Mouse (Mus musculus) MEL (cell line): ENCODE results near the gene Rpl18.

Experiments used
- CHD1 ChIP-seq: IDR thresholded peaks from 2 replicates; pipeline ENCODE4 v1.6.1; 2012; ENCODE audit warnings: low read depth, mild to moderate bottlenecking, inconsistent platforms, low read length, improper control_type of control experiment
- GATA1 ChIP-seq: IDR thresholded peaks from 2 replicates; pipeline ENCODE4 v1.6.1; 2011; ENCODE audit warnings: low read depth, low read length, improper control_type of control experiment
- KAT2A ChIP-seq: conservative IDR thresholded peaks from 2 replicates; pipeline ENCODE4 v1.6.1; 2012; ENCODE audit warnings: low read depth, low read length, improper control_type of control experiment, inconsistent platforms
- MAFK ChIP-seq: IDR thresholded peaks from 2 replicates; pipeline ENCODE4 v1.6.1; 2011; ENCODE audit warnings: low read depth, mild to moderate bottlenecking, low read length, improper control_type of control experiment, borderline replicate concordance
- MAX ChIP-seq: IDR thresholded peaks from 2 replicates; pipeline ENCODE4 v1.6.1; 2011; ENCODE audit warnings: low read length, improper control_type of control experiment
- NELFE ChIP-seq: IDR thresholded peaks from 2 replicates; pipeline ENCODE4 v1.6.1; 2011; ENCODE audit warnings: low read depth, low read length, improper control_type of control experiment
- NRF1 ChIP-seq: IDR thresholded peaks from 2 replicates; pipeline ENCODE4 v1.6.1; 2014; ENCODE audit warnings: low read depth, mild to moderate bottlenecking, inconsistent platforms, low read length, improper control_type of control experiment, moderate library complexity; ENCODE audit not compliant: poor library complexity, insufficient read depth, severe bottlenecking
- POLR2A ChIP-seq, 2 experiments: IDR thresholded peaks; 2 replicates each; pipeline ENCODE4 v1.6.1; 2011 to 2012; ENCODE audit warnings: low read length in 2 of 2, mild to moderate bottlenecking in 2 of 2, control low read depth in 1 of 2, improper control_type of control experiment in 1 of 2, low read depth in 1 of 2, moderate library complexity in 1 of 2; ENCODE audit not compliant: control insufficient read depth in 1 of 2, insufficient read depth in 1 of 2, poor library complexity in 1 of 2
- POLR2AphosphoS5 ChIP-seq: IDR thresholded peaks from 2 replicates; pipeline ENCODE4 v1.6.1; 2012; ENCODE audit warnings: low read depth, borderline replicate concordance, mild to moderate bottlenecking, inconsistent platforms, low read length, moderate library complexity, mixed read lengths
- TBP ChIP-seq: IDR thresholded peaks from 2 replicates; pipeline ENCODE4 v1.8.0; 2011; ENCODE audit warnings: low read depth, low read length, improper control_type of control experiment
- ZMIZ1 ChIP-seq: IDR thresholded peaks from 2 replicates; pipeline ENCODE4 v1.6.1; 2012; ENCODE audit warnings: low read depth, mild to moderate bottlenecking, inconsistent platforms, low read length, improper control_type of control experiment, moderate library complexity

DNA sequence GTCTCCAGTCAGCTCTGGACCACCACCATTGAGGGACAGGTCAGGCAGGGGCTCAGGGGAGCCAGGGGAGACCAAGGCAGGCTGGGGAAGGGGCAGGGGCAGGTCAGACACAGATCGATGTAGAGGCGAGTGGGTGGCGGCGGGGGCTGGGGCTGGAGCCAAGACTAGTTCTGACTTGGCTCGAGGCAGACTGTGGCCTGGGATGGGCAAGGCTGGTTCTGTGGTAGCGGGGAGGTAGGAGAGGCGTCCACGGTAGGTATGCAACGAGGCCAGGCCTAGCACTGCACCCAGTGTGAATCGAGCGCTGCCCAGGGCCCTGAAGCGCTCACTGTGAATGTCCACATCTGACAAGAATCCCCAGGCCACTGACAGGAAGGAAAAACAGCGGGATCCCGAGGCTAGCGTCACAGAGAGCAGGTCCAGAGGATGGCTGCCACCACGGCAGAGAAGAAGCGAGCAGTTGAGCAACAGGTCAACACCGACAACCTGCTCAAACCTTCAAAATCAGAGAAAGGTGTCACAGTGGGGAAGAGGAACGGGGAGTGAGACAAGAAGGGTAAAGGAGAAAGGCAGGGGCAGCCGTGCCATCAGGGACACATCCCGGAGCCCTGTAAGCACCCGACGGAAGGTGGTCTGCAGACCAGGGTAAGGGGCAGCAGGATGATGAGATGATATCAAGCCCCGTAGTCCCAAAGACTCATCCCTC, 3.8 kb upstream of the Rpl18 start:
- TF ChIP-seq GATA1 = no peak
- no peak for TF ChIP-seq CHD1
- no peak for TF ChIP-seq POLR2A (IDR thresholded peaks at IDR 0.05; ENCODE audit: control insufficient read depth in 1 of 2, insufficient read depth in 1 of 2, low read depth in 1 of 2, low read length in 2 of 2, poor library complexity in 1 of 2)
- no peak for TF ChIP-seq NELFE
- TF ChIP-seq POLR2AphosphoS5 = no peak
- no peak for TF ChIP-seq ZMIZ1
- TF ChIP-seq KAT2A = no peak
- TF ChIP-seq MAFK = no peak
- no peak for TF ChIP-seq MAX
- TF ChIP-seq TBP = no peak
- TF ChIP-seq NRF1 = no peak
